Mouse (Mus musculus): ENCODE data around the gene Gm20855. TPM values are rescaled to one million over a fixed set of nuclear protein-coding genes. Genes with fewer than 3 reads are reported as not detected.
"Not testable (repeated sequence)": the region's sequence is repeated elsewhere in the genome, so short reads cannot be mapped to it uniquely, and the experiment has no call there.

Gene Gm20855
- polyA plus RNA-seq (2012; ENCODE audit: insufficient read depth, insufficient read length, missing spikeins), result not detected in 2 replicates

DNA sequence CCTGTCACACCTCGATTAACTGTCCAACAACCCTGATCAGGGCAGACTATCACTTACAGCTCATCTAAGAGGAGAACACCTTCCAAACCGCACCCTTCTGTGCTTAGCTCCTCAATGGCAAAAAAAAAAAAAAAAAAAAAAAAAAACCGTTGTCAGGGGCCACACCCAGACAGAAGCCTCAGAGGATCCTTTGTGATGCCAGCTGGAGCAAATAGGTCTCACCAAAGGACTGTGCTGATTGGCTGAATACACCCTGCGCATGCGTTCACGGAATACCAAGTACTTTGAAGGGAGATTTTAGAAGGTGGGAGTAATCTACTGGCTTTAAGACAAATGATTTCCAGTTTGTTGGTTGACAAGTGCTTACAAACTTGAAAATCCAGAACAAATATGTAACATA lies at the start of gene Gm20855:
Gene Gm20855, minus strand, starts transcription at position 101 of the 400 bp plus-strand sequence.
- H3K27ac ChIP-seq (replicated peaks; ENCODE audit: low read depth, low read length); H3K4me3 ChIP-seq (ENCODE audit: insufficient read depth, low read depth, low read length); H3K4me1 ChIP-seq (ENCODE audit: control insufficient read depth, insufficient read depth, insufficient read length, low read length): not testable (repeated sequence)

All from brown adipose tissue, adult 24 weeks (tissue).